Mouse (Mus musculus) ES-Bruce4 (cell line): ENCODE results near the gene Gm10720.
"Not testable (repeated sequence)": the region's sequence is repeated elsewhere in the genome, so short reads cannot be mapped to it uniquely, and the experiment has no call there.

Source experiments
- CTCF ChIP-seq: IDR thresholded peaks from one replicate; pipeline ENCODE4 v1.8.1; 2011; ENCODE audit warnings: low read depth, low read length
- EP300 ChIP-seq: IDR thresholded peaks from 2 replicates; pipeline ENCODE4 v1.6.1; 2011; ENCODE audit warnings: low read depth, low read length; ENCODE audit not compliant: insufficient read depth
- POLR2A ChIP-seq: IDR thresholded peaks from one replicate; pipeline ENCODE4 v1.8.1; 2011; ENCODE audit warnings: low read length; ENCODE audit not compliant: insufficient read depth

DNA sequence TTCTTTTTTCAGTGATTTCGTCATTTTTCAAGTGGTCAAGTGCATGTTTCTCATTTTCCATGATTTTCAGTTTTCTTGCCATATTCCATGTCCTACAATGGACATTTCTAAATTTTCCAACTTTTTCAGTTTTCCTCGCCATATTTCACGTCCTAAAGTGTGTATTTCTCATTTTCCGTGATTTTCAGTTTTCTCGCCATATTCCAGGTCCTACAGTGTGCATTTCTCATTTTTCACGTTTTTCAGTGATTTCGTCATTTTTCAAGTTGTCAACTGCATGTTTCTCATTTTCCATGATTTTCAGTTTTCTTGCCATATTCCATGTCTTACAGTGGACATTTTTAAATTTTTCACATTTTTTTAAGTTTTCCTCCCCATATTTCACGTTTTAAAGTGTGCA is 8.8 kb upstream of the Gm10720 start:
- TF ChIP-seq CTCF, POLR2A, EP300: not testable (repeated sequence)
